Mouse (Mus musculus) limb, embryonic 14.5 days (tissue): ENCODE measurements at regions not wholly inside any gene's neighbourhood (a gene's known extent, or its start where the extent isn't known, plus 50 kb on each side); places are given as distances from the start of the nearest gene placed in this dataset.

Experiments used
- ATAC-seq: fragments of 200-750 bp; cut with Nextera tagmentation; 2 replicates; pipeline ENCODE4 v1.8.0; 2017; ENCODE audit warnings: low read depth, moderate number of reproducible peaks, moderate TSS enrichment; ENCODE audit not compliant: low FRiP score
- DNase-seq: peaks from one replicate; pipeline ENCODE4 v3.0.0-alpha.2; 2015; ENCODE audit warnings: low spot score
- H3K27ac ChIP-seq: fragments of 300-500 bp; sonication (generic); replicated peaks from 2 replicates; pipeline ENCODE4 v1.5.1; 2014; ENCODE audit warnings: low read depth, mild to moderate bottlenecking, low read length, moderate library complexity, mixed read lengths
- H3K27me3 ChIP-seq: fragments of 300-500 bp; sonication (generic); 2 replicates; pipeline ENCODE4 v1.6.1; 2014; ENCODE audit warnings: low read length, mixed read lengths; ENCODE audit not compliant: control insufficient read depth, insufficient read depth
- H3K36me3 ChIP-seq: fragments of 300-500 bp; sonication (generic); 2 replicates; pipeline ENCODE4 v1.6.1; 2014; ENCODE audit warnings: mild to moderate bottlenecking, low read length, moderate library complexity, mixed read lengths; ENCODE audit not compliant: control insufficient read depth, insufficient read depth
- H3K4me1 ChIP-seq: fragments of 300-500 bp; sonication (generic); 2 replicates; pipeline ENCODE4 v1.6.1; 2014; ENCODE audit warnings: antibody characterized with exemption, low read length, mixed read lengths; ENCODE audit not compliant: control insufficient read depth, insufficient read depth
- H3K4me2 ChIP-seq: fragments of 300-500 bp; sonication (generic); replicated peaks from 2 replicates; pipeline ENCODE4 v1.6.1; 2014; ENCODE audit warnings: low read depth, mild to moderate bottlenecking, low read length, moderate library complexity; ENCODE audit not compliant: severe bottlenecking
- H3K4me3 ChIP-seq: fragments of 300-500 bp; sonication (generic); replicated peaks from 2 replicates; pipeline ENCODE4 v1.5.1; 2014; ENCODE audit warnings: low read length
- H3K9ac ChIP-seq: fragments of 300-500 bp; sonication (generic); 2 replicates; pipeline ENCODE4 v1.6.1; 2014; ENCODE audit warnings: mild to moderate bottlenecking, low read depth, low read length, moderate library complexity; ENCODE audit not compliant: severe bottlenecking
- H3K9me3 ChIP-seq: fragments of 300-500 bp; sonication (generic); 2 replicates; pipeline ENCODE4 v1.6.1; 2016; ENCODE audit warnings: low read length; ENCODE audit not compliant: control insufficient read depth
- POLR2A ChIP-seq: fragments of 200-500 bp; IDR thresholded peaks from 2 replicates; pipeline ENCODE4 v1.8.0; 2012; ENCODE audit warnings: inconsistent platforms, mild to moderate bottlenecking, moderate library complexity, borderline replicate concordance; ENCODE audit not compliant: insufficient read depth, insufficient read length; ENCODE audit errors: extremely low read depth
- WGBS: fragments of 180-500 bp; shearing (Covaris S2); extraction: QIAGEN DNeasy Blood & Tissue Kit; methylation state at CpG from one replicate; pipeline ENCODE4 v1.1.7; 2014; 5-methylcytosine and 5-hydroxymethylcytosine counted together

DNA sequence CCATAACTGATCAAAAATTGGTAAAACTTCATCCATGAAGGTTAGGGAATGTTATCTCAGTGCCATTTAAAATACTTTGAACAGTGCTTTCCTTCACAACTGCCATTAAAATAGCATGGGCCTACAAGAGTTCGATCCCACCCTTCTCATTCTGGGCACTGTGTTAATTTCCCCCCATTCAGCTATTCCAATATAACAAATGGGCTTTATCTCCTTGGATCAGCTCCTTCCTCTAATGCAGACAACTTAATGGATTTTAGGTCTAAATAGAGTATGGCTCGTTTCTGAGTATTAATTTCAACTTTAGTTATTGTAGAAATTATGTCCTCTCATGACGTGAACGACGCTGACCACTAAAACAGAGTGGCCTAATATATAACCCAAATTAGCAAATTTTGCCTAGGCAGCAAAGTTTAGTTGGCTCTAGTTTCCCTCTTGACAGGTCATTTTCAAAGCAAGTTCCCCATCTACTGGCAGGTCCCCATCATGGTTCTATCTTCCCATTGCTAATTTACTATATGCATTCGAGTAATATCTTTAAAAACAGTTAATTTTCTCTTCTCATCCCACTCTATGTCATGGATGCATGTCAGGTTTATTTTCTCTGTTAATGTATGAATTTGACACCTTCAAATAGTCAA lies 544.1 kb downstream of the Arl4a start:
- H3K9me3 ChIP-seq, result no peaks in the 10 kb centered on the region
- ATAC-seq, result no peak
- no peak overlapping the region for H3K4me2 ChIP-seq
- no peak for TF ChIP-seq POLR2A
- DNase-seq, result peak; percentile 36
- no peaks in the 10 kb centered on the region for H3K27me3 ChIP-seq
- H3K9ac ChIP-seq, result no peak overlapping the region
- no peak overlapping the region for H3K27ac ChIP-seq
- WGBS, result 58% methylated on average over 6 of the region's 6 CpGs
- no peaks in the 10 kb centered on the region for H3K36me3 ChIP-seq
- H3K4me3 ChIP-seq, result no peak overlapping the region
- H3K4me1 ChIP-seq, result no peaks in the 10 kb centered on the region

DNA sequence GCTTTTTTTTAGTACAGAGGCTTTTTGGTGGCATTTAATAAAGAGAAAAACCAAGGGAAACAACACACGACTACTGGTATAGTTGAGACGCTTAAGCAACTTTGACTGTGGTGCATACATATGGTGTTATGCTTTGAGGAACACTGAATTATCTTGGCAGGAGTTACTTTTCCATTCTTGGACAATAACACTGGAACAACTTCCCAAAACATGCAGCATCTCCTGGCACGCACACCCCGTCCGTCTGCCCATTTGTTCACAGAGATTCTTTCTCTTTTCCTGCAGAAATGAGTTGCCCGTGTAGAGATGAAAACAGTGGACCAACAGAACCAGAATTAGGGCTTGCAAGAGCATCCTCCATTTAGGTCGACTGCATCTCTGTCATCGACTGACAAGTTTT lies 544.7 kb downstream of the Arl4a start:
- H3K4me1 ChIP-seq, result no peaks in the 10 kb centered on the region
- no peak for TF ChIP-seq POLR2A
- H3K27ac ChIP-seq, result no peak overlapping the region
- no peak overlapping the region for H3K4me3 ChIP-seq
- H3K4me2 ChIP-seq, result no peak overlapping the region
- no peaks in the 10 kb centered on the region for H3K9me3 ChIP-seq
- WGBS, result 82% methylated on average over 8 of the region's 8 CpGs
- no peak for DNase-seq
- no peak for ATAC-seq
- no peaks in the 10 kb centered on the region for H3K36me3 ChIP-seq
- H3K27me3 ChIP-seq, result no peaks in the 10 kb centered on the region
- no peak overlapping the region for H3K9ac ChIP-seq

DNA sequence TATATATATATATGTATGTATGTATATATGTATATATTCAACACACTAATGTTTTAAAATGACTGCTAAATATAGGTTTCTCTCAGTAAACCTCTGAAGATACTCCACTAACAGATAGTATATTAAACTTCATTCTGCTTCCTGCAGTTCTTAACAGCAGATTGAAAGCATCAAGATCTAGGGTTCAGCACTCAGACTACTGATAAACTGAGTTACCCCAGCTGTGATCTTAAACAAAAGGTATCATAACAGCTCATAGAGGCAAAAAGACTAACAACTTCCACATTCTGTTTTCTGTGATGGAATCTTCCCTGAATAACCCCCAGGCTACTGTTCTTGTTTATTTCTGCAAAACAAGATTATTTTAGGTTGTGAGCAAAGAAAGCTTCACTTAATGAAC lies 564.8 kb downstream of the Arl4a start:
- H3K27me3 ChIP-seq, result no peaks in the 10 kb centered on the region
- ATAC-seq, result no peak
- DNase-seq, result no peak
- no peak for TF ChIP-seq POLR2A
- no peaks in the 10 kb centered on the region for H3K4me1 ChIP-seq
- no peak overlapping the region for H3K4me3 ChIP-seq
- no peaks in the 10 kb centered on the region for H3K36me3 ChIP-seq
- H3K9ac ChIP-seq, result no peak overlapping the region
- no peak overlapping the region for H3K4me2 ChIP-seq
- H3K27ac ChIP-seq, result no peak overlapping the region
- H3K9me3 ChIP-seq, result no peaks in the 10 kb centered on the region
